8 mouse cellular contexts compared by ENCODE assay signal in genomic region chr13:95444824-95445223, GRCm38 (mm10). TPM values are rescaled to one million over a fixed set of nuclear protein-coding genes. Genes with fewer than 3 reads are reported as not detected.
A peak's percentile ranks its signal among the peaks of the same experiment; 100 is the strongest.
DNase-seq lines count a peak whose midpoint lies in the region; ATAC-seq and TF ChIP-seq lines count a peak whose summit lies in the region.
"Had no signal": no experiment of that assay in that cellular context is flagged by ENCODE, and none has a peak within 500 bp of the region (broad histone marks: within the 10 kb centered on the region; RNA-seq: fewer than 3 reads in every experiment).

Gene Crhbp, minus strand, starts transcription at chr13:95444924.

- H3K4me3 ChIP-seq in liver, embryonic 11.5 days (ENCODE audit: low read depth, low read length), result peak within 1 kb of the TSS; percentile 36
- H3K4me3 ChIP-seq in forebrain, embryonic 14.5 days (ENCODE audit: low read depth, low read length), result peak within 1 kb of the TSS; percentile 36
- H3K4me3 ChIP-seq in small intestine, adult 2 months (ENCODE audit: low read depth, low read length), result 0 out of 2 replicates have a peak within 1 kb of the TSS, but pooled peaks have one; percentile 0

- no peak for ATAC-seq in liver, embryonic 11.5 days (replicated peaks; ENCODE audit: low FRiP score)
- ATAC-seq in forebrain, embryonic 14.5 days, result no peak
- no peak for ATAC-seq in monocyte, adult 5-6 weeks (replicated peaks; ENCODE audit: insufficient number of reproducible peaks, low FRiP score, low TSS enrichment, poor library complexity, severe bottlenecking)

- H3K9ac ChIP-seq in liver, embryonic 11.5 days (ENCODE audit: low read depth, low read length), result no peak within 1 kb of the TSS
- H3K9ac ChIP-seq in forebrain, embryonic 14.5 days (ENCODE audit: low read length), result peak within 1 kb of the TSS; percentile 54

- no peaks in the 10 kb centered on the region for H3K36me3 ChIP-seq in liver, embryonic 11.5 days (ENCODE audit: control insufficient read depth, insufficient read depth, low read length)
- no peaks in the 10 kb centered on the region for H3K36me3 ChIP-seq in forebrain, embryonic 14.5 days (ENCODE audit: control insufficient read depth, insufficient read depth, low read length)
- no peaks in the 10 kb centered on the region for H3K36me3 ChIP-seq in small intestine, adult 2 months (ENCODE audit: control insufficient read depth, insufficient read depth, low read length)

- H3K4me1 ChIP-seq in liver, embryonic 11.5 days (replicated peaks; ENCODE audit: control insufficient read depth, insufficient read depth, low read length), result no peaks in the 10 kb centered on the region
- H3K4me1 ChIP-seq in forebrain, embryonic 14.5 days (ENCODE audit: control insufficient read depth, insufficient read depth, low read length), result peaks cover 9% of the 10 kb centered on the region; the same call in 1 of the 2 replicates
- 0 out of 2 replicates have a peak, but pooled peaks cover 4% of the 10 kb centered on the region for H3K4me1 ChIP-seq in small intestine, adult 2 months (ENCODE audit: control insufficient read depth, insufficient read depth, insufficient read length, low read length)

- TF ChIP-seq POLR2A in small intestine, adult 2 months (IDR thresholded peaks at IDR 0.05; ENCODE audit: low read depth, low read length), result no peak

- no peak for DNase-seq in liver, embryonic 11.5 days (ENCODE audit: low spot score)
- DNase-seq in liver, result no peak
- no peak for DNase-seq in forebrain, embryonic 14.5 days (ENCODE audit: low spot score)
- no peak for DNase-seq in left cerebral cortex, postnatal 36 days (ENCODE audit: low spot score in 2 of 2)
- DNase-seq in cerebellum, adult 11-12 months, result no peak

- H3K4me2 ChIP-seq in liver, embryonic 11.5 days, result peak within 1 kb of the TSS; percentile 64
- H3K4me2 ChIP-seq in forebrain, embryonic 14.5 days (ENCODE audit: low read length), result peak within 1 kb of the TSS; percentile 91

- TF ChIP-seq CTCF in small intestine, adult 2 months (IDR thresholded peaks at IDR 0.05; ENCODE audit: extremely low read depth, insufficient read length, insufficient replicate concordance, low read depth, low read length), result no peak

- WGBS in liver, embryonic 11.5 days, result 60% methylated on average over 11 of the region's 11 CpGs
- 57% methylated on average over 11 of the region's 11 CpGs for WGBS in forebrain, embryonic 14.5 days
- WGBS in small intestine, adult 2 months, result 77% methylated on average over 11 of the region's 11 CpGs

- peaks cover 39% of the 10 kb centered on the region for H3K27me3 ChIP-seq in liver, embryonic 11.5 days (replicated peaks; ENCODE audit: control insufficient read depth, insufficient read depth, low read length)
- H3K27me3 ChIP-seq in forebrain, embryonic 14.5 days (replicated peaks; ENCODE audit: control insufficient read depth, insufficient read depth, low read length), result peaks cover 5% of the 10 kb centered on the region; the same call in 1 of the 2 replicates
- peaks cover 17% of the 10 kb centered on the region for H3K27me3 ChIP-seq in small intestine, adult 2 months (ENCODE audit: control insufficient read depth, insufficient read depth, low read length)

- H3K9me3 ChIP-seq in liver, embryonic 11.5 days (ENCODE audit: control insufficient read depth, low read length), result no peaks in the 10 kb centered on the region
- H3K9me3 ChIP-seq in forebrain, embryonic 14.5 days (replicated peaks; ENCODE audit: control insufficient read depth, low read length), result no peaks in the 10 kb centered on the region

- no peak within 1 kb of the TSS for H3K27ac ChIP-seq in liver, embryonic 11.5 days (ENCODE audit: low read depth, low read length)
- no peak within 1 kb of the TSS for H3K27ac ChIP-seq in forebrain, embryonic 14.5 days (ENCODE audit: low read depth, low read length)
- H3K27ac ChIP-seq in small intestine, adult 2 months (ENCODE audit: insufficient read depth, low read depth, low read length), result no peak within 1 kb of the TSS

- intact Hi-C loops in left cerebral cortex, postnatal 36 days (cut with DNase I), result no loop called here

RNA-seq across cellular contexts. Expression of gene Crhbp, which starts in this region (rescaled TPM):
- polyA plus RNA-seq in liver, embryonic 11.5 days (2014; fragmentation: Nextera tagmentation; extraction: Ambion mirVana), result 0.51 TPM in 1 of 2 replicates, not detected in the other
- polyA plus RNA-seq in forebrain, embryonic 14.5 days (2014; fragmentation: Nextera tagmentation; extraction: Ambion mirVana), result 0.75 and 1.1 TPM in 2 replicates
- 10 to 100 TPM; 21.2 to 23.5 TPM for total RNA-seq in left cerebral cortex, postnatal 36 days (2021)
- not detected in 2 replicates for polyA plus RNA-seq in small intestine, adult 2 months (2012; rRNA removed)
- not detected in 3 replicates for total RNA-seq in monocyte, adult 5-6 weeks (2017)
- total RNA-seq: gastrocnemius, postnatal 4 days had no signal

Comparison
In these comparisons a context has a peak if more than half of its experiments do, and no peak if none do; other contexts are left out.
1. RNA of gene Crhbp (total RNA-seq): 21.2 to 23.5 TPM in left cerebral cortex, postnatal 36 days; not detected in monocyte, adult 5-6 weeks; every median in the first group is over 10 times any median in the second.
2. Peak in every context shown above with its lines, with median percentiles within 50 percentile points of each other: H3K4me3 ChIP-seq.